Mouse (Mus musculus): ENCODE data around the gene Defb23. TPM values are rescaled to one million over a fixed set of nuclear protein-coding genes. Genes with fewer than 3 reads are reported as not detected.
"Not testable (repeated sequence)": the region's sequence is repeated elsewhere in the genome, so short reads cannot be mapped to it uniquely, and the experiment has no call there.

Defb23 gene
- polyA plus RNA-seq, 1 experiment from 2014 or later, result not detected

- DNase-seq (peak; percentile 20), ATAC-seq (ENCODE audit: insufficient read depth) (no peak)
- 50% methylated on average over 1 of the region's 1 CpGs for WGBS
- H3K27me3 ChIP-seq (ENCODE audit: insufficient read depth, low read length), result no peaks in the 10 kb centered on the region
- no peak overlapping the region for H3K4me2 ChIP-seq
- H3K9ac ChIP-seq, result no peak overlapping the region
- TF ChIP-seq CTCF (IDR thresholded peaks at IDR 0.05; ENCODE audit: low read depth), result peak; percentile 44
- H3K27ac ChIP-seq (ENCODE audit: low read depth), result no peak overlapping the region
- no peaks in the 10 kb centered on the region for H3K9me3 ChIP-seq (ENCODE audit: low read depth, low read length)
- H3K4me3 ChIP-seq (ENCODE audit: low read depth, low read length), result no peak overlapping the region
- H3K4me1 ChIP-seq (ENCODE audit: insufficient read depth), result no peaks in the 10 kb centered on the region
- no peaks in the 10 kb centered on the region for H3K36me3 ChIP-seq (ENCODE audit: insufficient read depth)
Measured at GRCm38 (mm10) chr2:152438963-152439362, 25.5 kb downstream of the Defb23 start.

- TF ChIP-seq CTCF (IDR thresholded peaks at IDR 0.05; ENCODE audit: low read depth), result peak; percentile 96
- ATAC-seq (ENCODE audit: insufficient read depth), result peak; percentile 88
- H3K27ac ChIP-seq (ENCODE audit: low read depth), result no peak overlapping the region
Measured at GRCm38 (mm10) chr2:152436983-152437860, 27.2 kb downstream of the Defb23 start.

GRCm38 (mm10) chr2:152436405-152436901 is 28.0 kb downstream of the Defb23 start:
- no peak for DNase-seq
- Histone ChIP-seq H3K36me3 (ENCODE audit: insufficient read depth) (no peaks in the 10 kb centered on the region), H3K27ac (ENCODE audit: low read depth) (peak overlapping the region; percentile 27; the same call in 1 of the 2 replicates), H3K9me3 (ENCODE audit: low read depth, low read length) (no peaks in the 10 kb centered on the region), H3K4me1 (ENCODE audit: insufficient read depth) (no peaks in the 10 kb centered on the region), H3K9ac (no peak overlapping the region), H3K4me2 (no peak overlapping the region), H3K27me3 (ENCODE audit: insufficient read depth, low read length) (no peaks in the 10 kb centered on the region), H3K4me3 (ENCODE audit: low read depth, low read length) (no peak overlapping the region)
- TF ChIP-seq CTCF (IDR thresholded peaks at IDR 0.05; ENCODE audit: low read depth), result no peak
- ATAC-seq (ENCODE audit: insufficient read depth), result no peak
- WGBS, result 76% methylated on average over 7 of the region's 7 CpGs

More at GRCm38 (mm10) chr2:152436983-152437860, 27.2 kb downstream of the Defb23 start:
- H3K4me2 ChIP-seq, result peak overlapping the region; percentile 64
- no peaks in the 10 kb centered on the region for H3K4me1 ChIP-seq (ENCODE audit: insufficient read depth)
- no peaks in the 10 kb centered on the region for H3K36me3 ChIP-seq (ENCODE audit: insufficient read depth)
- H3K4me3 ChIP-seq (ENCODE audit: low read depth, low read length), result peak overlapping the region; percentile 31
- no peaks in the 10 kb centered on the region for H3K27me3 ChIP-seq (ENCODE audit: insufficient read depth, low read length)
- DNase-seq, result peak; percentile 91
- H3K9ac ChIP-seq, result peak overlapping the region; percentile 38; the same call in 1 of the 2 replicates
- WGBS, result 3% methylated on average over 23 of the region's 23 CpGs
- H3K9me3 ChIP-seq (ENCODE audit: low read depth, low read length), result no peaks in the 10 kb centered on the region

GRCm38 (mm10) chr2:152428481-152428880 is 35.9 kb downstream of the Defb23 start:
- WGBS, result 71% methylated on average over 2 of the region's 2 CpGs
- not testable (repeated sequence) for H3K27me3 ChIP-seq (ENCODE audit: insufficient read depth, low read length); H3K9me3 ChIP-seq (ENCODE audit: low read depth, low read length); H3K4me1 ChIP-seq (ENCODE audit: insufficient read depth); H3K4me3 ChIP-seq (ENCODE audit: low read depth, low read length); H3K36me3 ChIP-seq (ENCODE audit: insufficient read depth); H3K27ac ChIP-seq (ENCODE audit: low read depth); H3K9ac ChIP-seq; ATAC-seq (ENCODE audit: insufficient read depth); H3K4me2 ChIP-seq
- peak; percentile 36 for DNase-seq
- peak; percentile 26; the same call in 1 of the 2 replicates for TF ChIP-seq CTCF (IDR thresholded peaks at IDR 0.05; ENCODE audit: low read depth)

GRCm38 (mm10) chr2:152427493-152427892 is 36.9 kb downstream of the Defb23 start:
- H3K27ac ChIP-seq (ENCODE audit: low read depth), result no peak overlapping the region
- H3K4me1 ChIP-seq (ENCODE audit: insufficient read depth), result peaks cover 5% of the 10 kb centered on the region; the same call in 1 of the 2 replicates
- peak; percentile 68 for DNase-seq
- ATAC-seq (ENCODE audit: insufficient read depth), result 0 out of 2 replicates have a peak, but pooled peaks have one; percentile 38
- H3K27me3 ChIP-seq (ENCODE audit: insufficient read depth, low read length), result no peaks in the 10 kb centered on the region
- 9% methylated on average over 12 of the region's 12 CpGs for WGBS
- H3K4me3 ChIP-seq (ENCODE audit: low read depth, low read length), result no peak overlapping the region
- H3K36me3 ChIP-seq (ENCODE audit: insufficient read depth), result no peaks in the 10 kb centered on the region
- H3K9me3 ChIP-seq (ENCODE audit: low read depth, low read length), result no peaks in the 10 kb centered on the region
- 0 out of 2 replicates have a peak overlapping the region, but pooled peaks have one; percentile 0 for H3K9ac ChIP-seq
- peak overlapping the region; percentile 47 for H3K4me2 ChIP-seq
- no peak for TF ChIP-seq CTCF (IDR thresholded peaks at IDR 0.05; ENCODE audit: low read depth)

GRCm38 (mm10) chr2:152415786-152416185 is 48.6 kb downstream of the Defb23 start:
- Histone ChIP-seq H3K9ac (no peak overlapping the region), H3K4me2 (peak overlapping the region; percentile 96), H3K4me3 (ENCODE audit: low read depth, low read length) (peak overlapping the region; percentile 96; the same call in 1 of the 2 replicates), H3K4me1 (ENCODE audit: insufficient read depth) (peaks cover 7% of the 10 kb centered on the region), H3K27me3 (ENCODE audit: insufficient read depth, low read length) (no peaks in the 10 kb centered on the region), H3K36me3 (ENCODE audit: insufficient read depth) (0 out of 2 replicates have a peak, but pooled peaks cover 4% of the 10 kb centered on the region), H3K27ac (ENCODE audit: low read depth) (peak overlapping the region; percentile 99), H3K9me3 (ENCODE audit: low read depth, low read length) (peaks cover 5% of the 10 kb centered on the region; the same call in 1 of the 2 replicates)
- no peak for TF ChIP-seq CTCF (IDR thresholded peaks at IDR 0.05; ENCODE audit: low read depth)
- no peak for ATAC-seq (ENCODE audit: insufficient read depth)
- DNase-seq, result no peak
- WGBS, result 90% methylated on average over 3 of the region's 3 CpGs

- Histone ChIP-seq H3K36me3 (ENCODE audit: insufficient read depth) (0 out of 2 replicates have a peak, but pooled peaks cover 4% of the 10 kb centered on the region), H3K27ac (ENCODE audit: low read depth) (peak within 1 kb of the TSS; percentile 99), H3K4me2 (peak within 1 kb of the TSS; percentile 96), H3K4me1 (ENCODE audit: insufficient read depth) (peaks cover 10% of the 10 kb centered on the region), H3K9ac (peak within 1 kb of the TSS; percentile 99), H3K27me3 (ENCODE audit: insufficient read depth, low read length) (no peaks in the 10 kb centered on the region), H3K4me3 (ENCODE audit: low read depth, low read length) (peak within 1 kb of the TSS; percentile 96), H3K9me3 (ENCODE audit: low read depth, low read length) (peaks cover 5% of the 10 kb centered on the region; the same call in 1 of the 2 replicates)
- ATAC-seq (ENCODE audit: insufficient read depth), result no peak
- DNase-seq, result no peak
- TF ChIP-seq CTCF (IDR thresholded peaks at IDR 0.05; ENCODE audit: low read depth), result no peak
- 17% methylated on average over 4 of the region's 4 CpGs for WGBS
Measured at GRCm38 (mm10) chr2:152415287-152415686, 49.1 kb downstream of the Defb23 start, which contains the start of gene 6820408C15Rik. 6820408C15Rik (plus strand) TSS chr2:152415587.

All from lung, embryonic 14.5 days (tissue).